Mouse (Mus musculus) small intestine, adult 2 months (tissue): Measurements from ENCODE around the gene Abhd8.

Experiments used
- CTCF ChIP-seq: fragments of 200-500 bp; IDR thresholded peaks from 2 replicates; pipeline ENCODE4 v1.5.1; 2012; ENCODE audit warnings: low read depth, mild to moderate bottlenecking, control low read depth, inconsistent platforms, low read length, moderate library complexity, mixed read lengths; ENCODE audit not compliant: insufficient replicate concordance, insufficient read length; ENCODE audit errors: extremely low read depth
- POLR2A ChIP-seq: fragments of 200-500 bp; IDR thresholded peaks from 2 replicates; pipeline ENCODE4 v1.6.1; 2012; ENCODE audit warnings: low read depth, mild to moderate bottlenecking, control low read depth, inconsistent platforms, low read length, moderate library complexity

GRCm38 (mm10) chr8:71470146-71470912 lies 6.9 kb upstream of the Abhd8 start:
- TF ChIP-seq CTCF (no peak), POLR2A (no peak)
